Mouse (Mus musculus) forebrain, embryonic 15.5 days (tissue): ENCODE data around the gene Dab1. TPM values are rescaled to one million over a fixed set of nuclear protein-coding genes. Genes with fewer than 3 reads are reported as not detected.
A peak's percentile ranks its signal among the peaks of the same experiment; 100 is the strongest.

Experiments
- ATAC-seq: fragments of 200-750 bp; cut with Nextera tagmentation; replicated peaks from 2 replicates; pipeline ENCODE4 v1.8.0; 2017; ENCODE audit warnings: mild to moderate bottlenecking, moderate TSS enrichment, moderate library complexity
- H3K27ac ChIP-seq: fragments of 300-500 bp; sonication (generic); replicated peaks from 2 replicates; pipeline ENCODE4 v1.5.1; 2015; ENCODE audit warnings: mild to moderate bottlenecking, inconsistent platforms
- H3K27me3 ChIP-seq: fragments of 300-500 bp; sonication (generic); 2 replicates; pipeline ENCODE4 v1.6.1; 2015; ENCODE audit warnings: inconsistent platforms
- H3K36me3 ChIP-seq: fragments of 300-500 bp; sonication (generic); 2 replicates; pipeline ENCODE4 v1.6.1; 2015; ENCODE audit warnings: mild to moderate bottlenecking, inconsistent platforms
- H3K4me1 ChIP-seq: fragments of 300-500 bp; sonication (generic); 2 replicates; pipeline ENCODE4 v1.6.1; 2015; ENCODE audit warnings: inconsistent platforms
- H3K4me2 ChIP-seq: fragments of 300-500 bp; sonication (generic); replicated peaks from 2 replicates; pipeline ENCODE4 v1.6.1; 2015; ENCODE audit warnings: mild to moderate bottlenecking, inconsistent platforms
- H3K4me3 ChIP-seq: fragments of 300-500 bp; sonication (generic); 2 replicates; pipeline ENCODE4 v1.5.1; 2015; ENCODE audit warnings: mild to moderate bottlenecking, inconsistent platforms
- H3K9ac ChIP-seq: fragments of 300-500 bp; sonication (generic); replicated peaks from 2 replicates; pipeline ENCODE4 v1.6.1; 2015; ENCODE audit warnings: mild to moderate bottlenecking, inconsistent platforms
- H3K9me3 ChIP-seq: fragments of 300-500 bp; sonication (generic); 2 replicates; pipeline ENCODE4 v1.6.1; 2016; ENCODE audit warnings: inconsistent platforms
- WGBS: fragments of 180-500 bp; shearing (Covaris S2); methylation state at CpG from one replicate; pipeline ENCODE4 v1.1.7; 2015; ENCODE audit warnings: mixed read lengths; 5-methylcytosine and 5-hydroxymethylcytosine counted together
- polyA plus RNA-seq: library from polyadenylated mRNA; unstranded; fragments of >200 nt; fragmentation: Nextera tagmentation; extraction: Ambion mirVana; gene quantifications from 2 replicates; pipeline ENCODE4 v1.2.1, GENCODE M21; 2015

Dab1 gene
- polyA plus RNA-seq, 1 experiment from 2014 or later: 174 TPM

DNA sequence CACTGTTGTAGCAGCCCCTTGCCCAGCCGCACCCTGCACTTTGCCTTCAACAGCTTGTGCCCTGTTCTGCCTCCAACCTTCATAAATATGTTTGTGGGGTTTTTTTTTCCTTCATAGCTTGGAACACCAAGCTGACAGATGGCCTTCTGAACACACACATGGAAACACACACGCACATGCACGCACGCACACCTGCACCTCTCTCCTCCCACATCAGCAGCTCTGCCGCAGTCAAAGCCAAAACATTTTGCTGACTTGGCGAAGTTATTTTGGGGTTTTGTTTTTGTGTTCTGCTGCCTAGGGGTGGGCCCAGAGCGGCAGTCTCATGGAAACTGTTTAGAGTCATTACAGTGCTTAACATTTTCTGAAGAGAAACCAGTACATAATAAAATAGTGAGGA lies 1071.9 kb downstream of the Dab1 start:
- Histone ChIP-seq H3K4me3 (no peak overlapping the region), H3K27ac (peak overlapping the region; percentile 65), H3K36me3 (no peaks in the 10 kb centered on the region), H3K9me3 (no peaks in the 10 kb centered on the region), H3K27me3 (no peaks in the 10 kb centered on the region), H3K9ac (no peak overlapping the region), H3K4me2 (no peak overlapping the region), H3K4me1 (peaks cover 19% of the 10 kb centered on the region)
- WGBS: 56% methylated on average over 7 of the region's 7 CpGs
- 0 out of 2 replicates have a peak, but pooled peaks have one; percentile 8 for ATAC-seq

- Histone ChIP-seq H3K27ac (no peak overlapping the region), H3K36me3 (no peaks in the 10 kb centered on the region), H3K9me3 (no peaks in the 10 kb centered on the region), H3K4me1 (peaks cover 8% of the 10 kb centered on the region), H3K9ac (no peak overlapping the region), H3K4me2 (no peak overlapping the region), H3K4me3 (no peak overlapping the region), H3K27me3 (no peaks in the 10 kb centered on the region)
- 65% methylated on average over 11 of the region's 11 CpGs for WGBS
- ATAC-seq: no peak
These were observed 1075.0 kb downstream of the Dab1 start for GRCm38 (mm10) chr4:104694188-104694587.

- Histone ChIP-seq H3K4me1 (peaks cover 6% of the 10 kb centered on the region), H3K4me3 (no peak overlapping the region), H3K9ac (no peak overlapping the region), H3K27ac (no peak overlapping the region), H3K9me3 (no peaks in the 10 kb centered on the region), H3K4me2 (no peak overlapping the region), H3K36me3 (no peaks in the 10 kb centered on the region), H3K27me3 (no peaks in the 10 kb centered on the region)
- WGBS: 95% methylated on average over 3 of the region's 3 CpGs
- ATAC-seq: no peak
These were observed 1077.4 kb downstream of the Dab1 start for GRCm38 (mm10) chr4:104696522-104696921.

- Histone ChIP-seq H3K36me3 (no peaks in the 10 kb centered on the region), H3K27ac (peak overlapping the region; percentile 38; the same call in 1 of the 2 replicates), H3K9ac (no peak overlapping the region), H3K4me1 (peaks cover 16% of the 10 kb centered on the region), H3K27me3 (no peaks in the 10 kb centered on the region), H3K9me3 (no peaks in the 10 kb centered on the region), H3K4me3 (no peak overlapping the region), H3K4me2 (no peak overlapping the region)
- WGBS: 66% methylated on average over 4 of the region's 4 CpGs
- no peak for ATAC-seq
These were observed 1078.5 kb downstream of the Dab1 start for GRCm38 (mm10) chr4:104697703-104698102.

GRCm38 (mm10) chr4:104705664-104706645 lies 1086.8 kb downstream of the Dab1 start:
- H3K4me1 ChIP-seq: peaks cover 30% of the 10 kb centered on the region
- no peak overlapping the region for H3K4me3 ChIP-seq
- ATAC-seq: peak; percentile 70
- 45% methylated on average over 10 of the region's 10 CpGs for WGBS
- H3K4me2 ChIP-seq: no peak overlapping the region
- no peaks in the 10 kb centered on the region for H3K27me3 ChIP-seq
- H3K27ac ChIP-seq: peak overlapping the region; percentile 74
- no peaks in the 10 kb centered on the region for H3K36me3 ChIP-seq
- no peaks in the 10 kb centered on the region for H3K9me3 ChIP-seq
- H3K9ac ChIP-seq: no peak overlapping the region

DNA sequence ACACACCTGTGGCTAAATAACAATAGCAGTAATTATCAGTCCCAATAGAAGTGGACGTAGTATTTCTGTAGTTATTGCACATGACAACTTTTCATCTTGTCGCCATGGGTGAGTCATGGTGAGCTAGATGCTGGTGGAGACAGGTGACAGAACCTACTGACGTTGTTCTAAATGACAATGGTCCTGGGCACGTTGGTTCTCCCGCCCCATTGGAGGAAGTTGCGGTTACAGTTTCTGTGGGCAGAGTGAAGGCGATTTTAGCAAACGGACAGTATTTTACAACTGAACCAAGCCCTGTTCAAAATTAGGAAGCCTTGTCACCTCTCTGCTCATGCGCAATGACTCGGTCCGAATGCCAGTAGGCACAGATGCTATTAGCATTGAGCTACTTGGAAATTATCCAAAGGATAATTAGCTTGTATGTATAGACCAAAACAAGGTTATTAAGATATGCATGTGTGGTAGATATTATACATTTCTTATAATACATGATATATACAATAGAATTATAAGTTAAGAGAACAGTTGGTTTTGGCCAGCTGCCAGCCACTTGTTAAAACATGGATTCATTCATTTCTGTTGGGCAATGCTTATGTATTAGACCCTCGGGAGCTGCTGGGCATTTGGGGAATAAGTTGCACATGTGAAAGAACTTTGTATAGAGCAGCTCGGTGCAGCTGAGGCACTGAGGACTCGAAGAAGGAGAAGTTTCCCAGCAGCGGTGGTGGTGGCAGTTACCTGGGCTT lies 1093.4 kb downstream of the Dab1 start:
- no peak overlapping the region for H3K27ac ChIP-seq
- ATAC-seq: no peak
- H3K9me3 ChIP-seq: no peaks in the 10 kb centered on the region
- no peak overlapping the region for H3K9ac ChIP-seq
- H3K36me3 ChIP-seq: no peaks in the 10 kb centered on the region
- WGBS: 54% methylated on average over 15 of the region's 15 CpGs
- peaks cover 29% of the 10 kb centered on the region for H3K4me1 ChIP-seq
- no peak overlapping the region for H3K4me3 ChIP-seq
- no peaks in the 10 kb centered on the region for H3K27me3 ChIP-seq
- H3K4me2 ChIP-seq: no peak overlapping the region

- Histone ChIP-seq H3K36me3 (no peaks in the 10 kb centered on the region), H3K9me3 (no peaks in the 10 kb centered on the region), H3K9ac (no peak overlapping the region), H3K4me1 (peaks cover 50% of the 10 kb centered on the region), H3K4me2 (no peak overlapping the region), H3K27ac (no peak overlapping the region), H3K4me3 (no peak overlapping the region), H3K27me3 (no peaks in the 10 kb centered on the region)
- ATAC-seq: no peak
- WGBS: 86% methylated on average over 9 of the region's 9 CpGs
These were observed 1095.9 kb downstream of the Dab1 start for GRCm38 (mm10) chr4:104714925-104715519.

GRCm38 (mm10) chr4:104715857-104716256 lies 1096.7 kb downstream of the Dab1 start:
- 72% methylated on average over 6 of the region's 6 CpGs for WGBS
- no peaks in the 10 kb centered on the region for H3K36me3 ChIP-seq
- H3K9me3 ChIP-seq: no peaks in the 10 kb centered on the region
- no peaks in the 10 kb centered on the region for H3K27me3 ChIP-seq
- H3K4me3 ChIP-seq: no peak overlapping the region
- H3K9ac ChIP-seq: no peak overlapping the region
- H3K27ac ChIP-seq: 0 out of 2 replicates have a peak overlapping the region, but pooled peaks have one; percentile 42
- peaks cover 56% of the 10 kb centered on the region for H3K4me1 ChIP-seq
- ATAC-seq: no peak
- no peak overlapping the region for H3K4me2 ChIP-seq

- no peak for ATAC-seq
- Histone ChIP-seq H3K4me3 (no peak overlapping the region), H3K4me1 (peaks cover 56% of the 10 kb centered on the region), H3K27me3 (no peaks in the 10 kb centered on the region), H3K9me3 (no peaks in the 10 kb centered on the region), H3K36me3 (no peaks in the 10 kb centered on the region), H3K27ac (0 out of 2 replicates have a peak overlapping the region, but pooled peaks have one; percentile 42), H3K9ac (no peak overlapping the region), H3K4me2 (no peak overlapping the region)
- 17% methylated on average over 1 of the region's 1 CpGs for WGBS
These were observed 1097.3 kb downstream of the Dab1 start for GRCm38 (mm10) chr4:104716506-104716905.

GRCm38 (mm10) chr4:104718973-104719795 lies 1100.0 kb downstream of the Dab1 start:
- ATAC-seq: peak; percentile 78
- Histone ChIP-seq H3K27me3 (no peaks in the 10 kb centered on the region), H3K9ac (0 out of 2 replicates have a peak overlapping the region, but pooled peaks have one; percentile 13), H3K4me1 (peaks cover 55% of the 10 kb centered on the region), H3K36me3 (no peaks in the 10 kb centered on the region), H3K4me3 (no peak overlapping the region), H3K27ac (peak overlapping the region; percentile 76), H3K9me3 (no peaks in the 10 kb centered on the region), H3K4me2 (no peak overlapping the region)
- WGBS: 16% methylated on average over 13 of the region's 13 CpGs

- peak overlapping the region; percentile 73 for H3K27ac ChIP-seq
- H3K4me3 ChIP-seq: no peak overlapping the region
- ATAC-seq: 0 out of 2 replicates have a peak, but pooled peaks have one; percentile 4
These were observed 1104.4 kb downstream of the Dab1 start for GRCm38 (mm10) chr4:104723527-104724045.

More at GRCm38 (mm10) chr4:104723527-104724045, 1104.4 kb downstream of the Dab1 start:
- no peak overlapping the region; the same call in 1 of the 2 replicates for H3K4me2 ChIP-seq
- 41% methylated on average over 6 of the region's 6 CpGs for WGBS
- no peaks in the 10 kb centered on the region for H3K36me3 ChIP-seq
- no peak overlapping the region for H3K9ac ChIP-seq
- no peaks in the 10 kb centered on the region for H3K27me3 ChIP-seq
- H3K9me3 ChIP-seq: no peaks in the 10 kb centered on the region
- H3K4me1 ChIP-seq: peaks cover 40% of the 10 kb centered on the region
